Mouse (Mus musculus): ENCODE results near the gene Atf7. TPM values are rescaled to one million over a fixed set of nuclear protein-coding genes. Genes with fewer than 3 reads are reported as not detected.
A peak's percentile ranks its signal among the peaks of the same experiment; 100 is the strongest.

Gene Atf7
- total RNA-seq, 2 experiments from 2014 or later: 85.3 to 97.2 TPM

- no peak for DNase-seq (ENCODE audit: low spot score in 2 of 2)
Measured at GRCm38 (mm10) chr15:102517631-102517975, 107.7 kb downstream of the Atf7 start.

- DNase-seq (ENCODE audit: low spot score in 2 of 2): peak; percentile 63 to 77
Measured at GRCm38 (mm10) chr15:102516728-102517404, 108.4 kb downstream of the Atf7 start, which contains the start of gene Map3k12. Map3k12 (minus strand) TSS chr15:102517064.

- DNase-seq (ENCODE audit: low spot score in 2 of 2): no peak
Measured at GRCm38 (mm10) chr15:102516293-102516692, 109.0 kb downstream of the Atf7 start.

GRCm38 (mm10) chr15:102515791-102516190 is 109.5 kb downstream of the Atf7 start:
- no peak for DNase-seq (ENCODE audit: low spot score in 2 of 2)

- no peak for DNase-seq (ENCODE audit: low spot score in 2 of 2)
Measured at GRCm38 (mm10) chr15:102515261-102515660, 110.0 kb downstream of the Atf7 start.

- no peak for DNase-seq (ENCODE audit: low spot score in 2 of 2)
Measured at GRCm38 (mm10) chr15:102513004-102513403, 112.3 kb downstream of the Atf7 start.

GRCm38 (mm10) chr15:102512471-102512870 is 112.8 kb downstream of the Atf7 start:
- no peak for DNase-seq (ENCODE audit: low spot score in 2 of 2)

GRCm38 (mm10) chr15:102512010-102512409 is 113.3 kb downstream of the Atf7 start:
- no peak for DNase-seq (ENCODE audit: low spot score in 2 of 2)

GRCm38 (mm10) chr15:102511285-102511833 is 113.9 kb downstream of the Atf7 start:
- DNase-seq (ENCODE audit: low spot score in 2 of 2): no peak

- peak; percentile 75 to 83 for DNase-seq (ENCODE audit: low spot score in 2 of 2)
Measured at GRCm38 (mm10) chr15:102510590-102511284, 114.5 kb downstream of the Atf7 start.

- DNase-seq (ENCODE audit: low spot score in 2 of 2): no peak
Measured at GRCm38 (mm10) chr15:102510110-102510509, 115.2 kb downstream of the Atf7 start.

- DNase-seq (ENCODE audit: low spot score in 2 of 2): no peak
Measured at GRCm38 (mm10) chr15:102508336-102508735, 116.9 kb downstream of the Atf7 start.

- no peak for DNase-seq (ENCODE audit: low spot score in 2 of 2)
Measured at GRCm38 (mm10) chr15:102507561-102507960, 117.7 kb downstream of the Atf7 start.

- DNase-seq (ENCODE audit: low spot score in 2 of 2): no peak
Measured at GRCm38 (mm10) chr15:102506864-102507263, 118.4 kb downstream of the Atf7 start.

- no peak for DNase-seq (ENCODE audit: low spot score in 2 of 2)
Measured at GRCm38 (mm10) chr15:102506464-102506830, 118.8 kb downstream of the Atf7 start.

GRCm38 (mm10) chr15:102505770-102506463 is 119.3 kb downstream of the Atf7 start:
- no peak for DNase-seq (ENCODE audit: low spot score in 2 of 2)

GRCm38 (mm10) chr15:102505073-102505769 is 120.0 kb downstream of the Atf7 start:
- no peak for DNase-seq (ENCODE audit: low spot score in 2 of 2)

GRCm38 (mm10) chr15:102503924-102504782 is 121.1 kb downstream of the Atf7 start:
- no peak for DNase-seq (ENCODE audit: low spot score in 2 of 2)

GRCm38 (mm10) chr15:102503447-102503846 is 121.8 kb downstream of the Atf7 start, which contains the start of gene Gm10337:
Gm10337 (plus strand) TSS chr15:102503722.
- DNase-seq (ENCODE audit: low spot score in 2 of 2): no peak

- no peak for DNase-seq (ENCODE audit: low spot score in 2 of 2)
Measured at GRCm38 (mm10) chr15:102502254-102502840, 122.9 kb downstream of the Atf7 start.
